Mouse (Mus musculus): ENCODE measurements around the gene Plscr1. TPM values are rescaled to one million over a fixed set of nuclear protein-coding genes. Genes with fewer than 3 reads are reported as not detected.

The Plscr1 gene
- total and polyA plus RNA-seq, 3 experiments, result 5.5 to 9.5 TPM; not detected in 1

- TF ChIP-seq NRF1 (IDR thresholded peaks at IDR 0.05; ENCODE audit: insufficient read depth, low read depth, low read length, poor library complexity, severe bottlenecking), result 0 out of 2 replicates have a peak, but pooled peaks have one; percentile 8
- TF ChIP-seq ZC3H11A (IDR thresholded peaks at IDR 0.05; ENCODE audit: low read depth, low read length), result no peak
- H3K9me3 ChIP-seq (replicated peaks; ENCODE audit: insufficient read depth, low read length), result no peaks in the 10 kb centered on the region
- H3K27ac ChIP-seq (ENCODE audit: control insufficient read depth, low read depth, low read length), result peak overlapping the region; percentile 67
- H3K9ac ChIP-seq (ENCODE audit: control insufficient read depth, low read depth, low read length, poor library complexity, severe bottlenecking), result no peak overlapping the region
- H3K4me1 ChIP-seq (ENCODE audit: control insufficient read depth in 1 of 2, insufficient read depth in 2 of 2, low read length in 2 of 2), result peaks cover 30 to 38% of the 10 kb centered on the region in 2 experiments
- H3K79me2 ChIP-seq (ENCODE audit: control insufficient read depth, insufficient read depth, low read length, poor library complexity), result no peaks in the 10 kb centered on the region; the same call in 1 of the 2 replicates
- no peak for DNase-seq (ENCODE audit: low read depth, low spot score)
- no peaks in the 10 kb centered on the region for H3K27me3 ChIP-seq (ENCODE audit: control insufficient read depth in 1 of 2, insufficient read depth in 2 of 2, low read length in 2 of 2)
- peaks cover 0 to 39% of the 10 kb centered on the region in 2 experiments; a peak in 2 of 4 replicates for H3K36me3 ChIP-seq (ENCODE audit: control insufficient read depth in 1 of 2, insufficient read depth in 2 of 2, low read length in 2 of 2)
- no peak overlapping the region for H3K4me3 ChIP-seq (ENCODE audit: control insufficient read depth in 1 of 2, insufficient read depth in 1 of 2, low read depth in 2 of 2, low read length in 2 of 2)
Observed at GRCm38 (mm10) chr9:92273271-92273670, 23.7 kb downstream of the Plscr1 start.

GRCm38 (mm10) chr9:92273956-92274762 is 24.6 kb downstream of the Plscr1 start:
- Histone ChIP-seq H3K9ac (ENCODE audit: control insufficient read depth, low read depth, low read length, poor library complexity, severe bottlenecking) (peak overlapping the region; percentile 74), H3K36me3 (ENCODE audit: control insufficient read depth in 1 of 2, insufficient read depth in 2 of 2, low read length in 2 of 2) (peaks cover 0 to 41% of the 10 kb centered on the region in 2 experiments; a peak in 2 of 4 replicates), H3K27me3 (ENCODE audit: control insufficient read depth in 1 of 2, insufficient read depth in 2 of 2, low read length in 2 of 2) (no peaks in the 10 kb centered on the region), H3K9me3 (replicated peaks; ENCODE audit: insufficient read depth, low read length) (no peaks in the 10 kb centered on the region), H3K79me2 (ENCODE audit: control insufficient read depth, insufficient read depth, low read length, poor library complexity) (no peaks in the 10 kb centered on the region; the same call in 1 of the 2 replicates), H3K27ac (ENCODE audit: control insufficient read depth, low read depth, low read length) (peak overlapping the region; percentile 98), H3K4me1 (ENCODE audit: control insufficient read depth in 1 of 2, insufficient read depth in 2 of 2, low read length in 2 of 2) (peaks cover 30 to 38% of the 10 kb centered on the region in 2 experiments), H3K4me3 (ENCODE audit: control insufficient read depth in 1 of 2, insufficient read depth in 1 of 2, low read depth in 2 of 2, low read length in 2 of 2) (peak overlapping the region; percentile 24 to 50)
- DNase-seq (ENCODE audit: low read depth, low spot score), result peak; percentile 86
- TF ChIP-seq CTCF (IDR thresholded peaks at IDR 0.05 in 2 of 3, conservative IDR thresholded peaks at IDR 0.05 in 1 of 3; ENCODE audit: control insufficient read depth in 1 of 3, insufficient read depth in 1 of 3, low read depth in 2 of 3, low read length in 3 of 3, poor library complexity in 1 of 3, severe bottlenecking in 1 of 3) (no peak), EP300 (IDR thresholded peaks at IDR 0.05; ENCODE audit: low read depth in 1 of 2, low read length in 2 of 2) (peak; percentile 67 to 87), MXI1 (IDR thresholded peaks at IDR 0.05; ENCODE audit: low read depth, low read length) (peak; percentile 43; the same call in 1 of the 2 replicates), JUND (IDR thresholded peaks at IDR 0.05; ENCODE audit: low read depth, low read length) (no peak; the same call in 1 of the 2 replicates), ZKSCAN1 (IDR thresholded peaks at IDR 0.05; ENCODE audit: low read depth, low read length) (no peak), RCOR1 (IDR thresholded peaks at IDR 0.05; ENCODE audit: low read depth, low read length) (peak; percentile 71), ZMIZ1 (IDR thresholded peaks at IDR 0.05; ENCODE audit: low read depth, low read length) (no peak), MYB (IDR thresholded peaks at IDR 0.05; ENCODE audit: low read depth, low read length) (peak; percentile 21; the same call in 1 of the 2 replicates), MEF2A (IDR thresholded peaks at IDR 0.05; ENCODE audit: extremely low read depth, insufficient replicate concordance, low read depth, low read length, poor library complexity, severe bottlenecking) (no peak), POLR2AphosphoS5 (IDR thresholded peaks at IDR 0.05; ENCODE audit: borderline replicate concordance, low read depth, low read length) (no peak), MAFK (IDR thresholded peaks at IDR 0.05; ENCODE audit: borderline replicate concordance, low read depth, low read length) (0 out of 2 replicates have a peak, but pooled peaks have one; percentile 15), TCF12 (IDR thresholded peaks at IDR 0.05; ENCODE audit: low read depth, low read length) (peak; percentile 72), ZC3H11A (IDR thresholded peaks at IDR 0.05; ENCODE audit: low read depth, low read length) (no peak), NRF1 (IDR thresholded peaks at IDR 0.05; ENCODE audit: insufficient read depth, low read depth, low read length, poor library complexity, severe bottlenecking) (no peak), KAT2A (conservative IDR thresholded peaks at IDR 0.05; ENCODE audit: low read depth, low read length) (no peak; the same call in 1 of the 2 replicates), GABPA (IDR thresholded peaks at IDR 0.05; ENCODE audit: low read depth, low read length) (no peak), HCFC1 (IDR thresholded peaks at IDR 0.05; ENCODE audit: low read depth, low read length) (peak; percentile 51), TBP (IDR thresholded peaks at IDR 0.05; ENCODE audit: low read depth, low read length) (peak; percentile 30; the same call in 1 of the 2 replicates), MAZ (IDR thresholded peaks at IDR 0.05; ENCODE audit: low read depth, low read length) (peak; percentile 95), ETS1 (IDR thresholded peaks at IDR 0.05; ENCODE audit: low read depth, low read length) (peak; percentile 77), MAX (IDR thresholded peaks at IDR 0.05; ENCODE audit: low read length) (no peak), E2F4 (IDR thresholded peaks at IDR 0.05; ENCODE audit: borderline replicate concordance, low read depth, low read length) (no peak), MYC (IDR thresholded peaks at IDR 0.05; ENCODE audit: low read depth, low read length) (0 out of 2 replicates have a peak, but pooled peaks have one; percentile 29), ZNF384 (IDR thresholded peaks at IDR 0.05; ENCODE audit: low read depth, low read length) (peak; percentile 57), POLR2A (IDR thresholded peaks at IDR 0.05; ENCODE audit: control insufficient read depth in 1 of 2, insufficient read depth in 1 of 2, low read depth in 1 of 2, low read length in 2 of 2, poor library complexity in 1 of 2) (peak in 1 of 2 experiments; percentile 50; a peak in 2 of 4 replicates), NELFE (IDR thresholded peaks at IDR 0.05; ENCODE audit: low read depth, low read length) (peak; percentile 55), USF1 (IDR thresholded peaks at IDR 0.05; ENCODE audit: low read depth, low read length) (peak; percentile 70), GATA1 (IDR thresholded peaks at IDR 0.05; ENCODE audit: low read depth, low read length) (peak; percentile 73)

All from MEL (cell line).